Mouse (Mus musculus) embryonic fibroblast, embryonic 13.5 days (primary cell): ENCODE measurements around the gene Pwwp2b. TPM values are rescaled to one million over a fixed set of nuclear protein-coding genes. Genes with fewer than 3 reads are reported as not detected.

ENCODE experiments used
- H3K27ac ChIP-seq: 2 replicates; pipeline ENCODE4 v1.5.1; 2012; ENCODE audit warnings: low read length, control low read depth, inconsistent platforms; ENCODE audit not compliant: insufficient read depth
- H3K4me1 ChIP-seq: 2 replicates; pipeline ENCODE4 v1.6.1; 2011; ENCODE audit warnings: low read length; ENCODE audit not compliant: control insufficient read depth, insufficient read depth
- H3K4me3 ChIP-seq: 2 replicates; pipeline ENCODE4 v1.5.1; 2011; ENCODE audit warnings: mild to moderate bottlenecking, control low read depth, low read length; ENCODE audit not compliant: insufficient read depth
- CTCF ChIP-seq: IDR thresholded peaks from 2 replicates; pipeline ENCODE4 v1.5.1; 2011; ENCODE audit warnings: mild to moderate bottlenecking, control low read depth, low read length, moderate library complexity, borderline replicate concordance; ENCODE audit not compliant: insufficient read depth
- POLR2A ChIP-seq: IDR thresholded peaks from 2 replicates; pipeline ENCODE4 v1.6.1; 2011; ENCODE audit warnings: low read depth, mild to moderate bottlenecking, control low read depth, low read length, moderate library complexity
- polyA plus RNA-seq: library from polyadenylated mRNA; stranded (reverse); fragments of >200 nt; gene quantifications from 2 replicates; pipeline ENCODE4 v1.2.4, GENCODE M21; 2011; ENCODE audit warnings: low read depth; ENCODE audit not compliant: missing spikeins, insufficient read length

Pwwp2b gene
- polyA plus RNA-seq, 1 experiment: 8.9 TPM

GRCm38 (mm10) chr7:139288540-139288939 lies 40.3 kb downstream of the Pwwp2b start:
- no peak for TF ChIP-seq CTCF
- no peak for TF ChIP-seq POLR2A
- H3K27ac ChIP-seq: no peak overlapping the region
- H3K4me3 ChIP-seq: no peak overlapping the region
- peaks cover 8% of the 10 kb centered on the region for H3K4me1 ChIP-seq

GRCm38 (mm10) chr7:139293350-139293749 lies 45.1 kb downstream of the Pwwp2b start:
- Histone ChIP-seq H3K27ac (no peak overlapping the region), H3K4me1 (0 out of 2 replicates have a peak, but pooled peaks cover 2% of the 10 kb centered on the region), H3K4me3 (no peak overlapping the region)
- no peak for TF ChIP-seq CTCF
- no peak for TF ChIP-seq POLR2A

DNA sequence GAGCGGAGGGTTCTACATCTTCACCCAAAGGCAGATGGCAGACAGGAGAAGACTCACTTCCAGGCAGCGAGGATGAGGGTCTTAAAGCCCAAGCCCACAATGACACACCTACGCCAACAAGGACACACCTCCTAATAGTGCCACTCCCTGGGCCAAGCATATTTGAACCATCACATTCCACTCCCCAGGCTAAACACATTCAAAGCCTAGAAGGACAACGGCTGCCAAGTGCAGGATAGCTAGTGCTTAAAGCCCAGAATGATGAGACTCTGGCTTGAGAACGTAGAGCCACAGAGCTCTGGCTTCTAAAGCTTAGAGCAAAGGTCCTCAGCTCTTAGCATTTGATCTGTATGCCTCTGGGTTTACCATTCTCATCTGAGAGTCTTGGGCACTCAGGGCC lies 45.8 kb downstream of the Pwwp2b start:
- H3K27ac ChIP-seq: no peak overlapping the region
- TF ChIP-seq POLR2A (no peak), CTCF (no peak)

GRCm38 (mm10) chr7:139295653-139296052 lies 47.4 kb downstream of the Pwwp2b start:
- TF ChIP-seq POLR2A: no peak
- TF ChIP-seq CTCF: no peak
- no peak overlapping the region for H3K4me3 ChIP-seq
- H3K4me1 ChIP-seq: 0 out of 2 replicates have a peak, but pooled peaks cover 2% of the 10 kb centered on the region
- no peak overlapping the region for H3K27ac ChIP-seq

More for the DNA sequence above, 45.8 kb downstream of the Pwwp2b start:
- Histone ChIP-seq H3K4me1 (0 out of 2 replicates have a peak, but pooled peaks cover 2% of the 10 kb centered on the region), H3K4me3 (no peak overlapping the region)

DNA sequence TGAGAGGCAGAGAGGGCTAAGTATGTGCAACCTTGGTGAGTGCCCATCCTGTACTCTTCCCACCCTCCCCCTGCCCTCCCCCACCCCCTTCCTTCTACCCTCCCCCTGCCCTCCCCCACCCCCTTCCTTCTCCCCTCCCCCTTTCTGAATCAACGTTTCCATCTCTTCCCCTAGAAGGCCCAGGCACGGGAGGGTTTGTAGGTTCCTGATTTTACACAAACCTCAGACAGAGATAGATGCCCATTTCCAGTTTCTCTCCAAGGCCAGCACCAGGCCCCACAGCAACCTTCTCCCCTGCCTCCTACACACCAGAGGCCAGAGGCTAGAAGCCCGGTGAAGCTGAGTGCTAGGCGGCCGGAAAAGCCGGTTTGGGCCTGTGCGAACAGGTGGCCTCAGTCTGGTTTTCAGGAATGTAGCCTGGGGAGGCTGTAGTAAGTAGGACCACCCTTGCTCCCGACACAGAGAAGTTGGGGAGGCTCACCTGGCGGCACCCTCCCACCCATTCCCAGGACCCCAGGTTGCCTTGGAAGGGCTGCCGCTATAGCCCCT lies 48.3 kb downstream of the Pwwp2b start:
- TF ChIP-seq POLR2A (no peak), CTCF (no peak)
- H3K4me1 ChIP-seq: 0 out of 2 replicates have a peak, but pooled peaks cover 2% of the 10 kb centered on the region

DNA sequence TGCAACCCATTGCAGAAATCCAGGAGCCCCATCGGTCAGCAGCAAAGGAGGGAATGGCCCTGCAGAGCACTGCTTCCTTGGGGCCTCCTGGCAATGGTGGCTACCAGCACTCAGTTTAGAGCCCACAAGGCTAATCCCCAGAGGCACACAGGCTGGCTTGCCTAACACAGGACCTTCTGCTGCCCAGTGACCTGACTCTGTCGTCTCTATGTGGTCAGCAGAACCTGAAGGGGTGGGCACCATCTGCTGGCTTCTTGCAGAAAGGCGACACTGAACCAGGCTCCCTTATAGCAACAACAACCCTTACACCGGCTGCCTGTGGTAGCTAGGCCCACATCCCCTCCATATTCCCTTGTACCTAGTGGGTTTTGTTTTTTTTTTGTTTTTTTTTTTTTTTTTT lies 50.2 kb downstream of the Pwwp2b start:
- 0 out of 2 replicates have a peak, but pooled peaks cover 2% of the 10 kb centered on the region for H3K4me1 ChIP-seq
- TF ChIP-seq POLR2A: no peak
- TF ChIP-seq CTCF: peak; percentile 59; the same call in 1 of the 2 replicates
- H3K27ac ChIP-seq: no peak overlapping the region

More for the DNA sequence above, 48.3 kb downstream of the Pwwp2b start:
- H3K4me3 ChIP-seq: no peak overlapping the region
- H3K27ac ChIP-seq: no peak overlapping the region

GRCm38 (mm10) chr7:139299424-139299823 lies 51.1 kb downstream of the Pwwp2b start:
- Histone ChIP-seq H3K4me1 (0 out of 2 replicates have a peak, but pooled peaks cover 2% of the 10 kb centered on the region), H3K4me3 (no peak overlapping the region), H3K27ac (no peak overlapping the region)
- peak; percentile 95 for TF ChIP-seq CTCF
- no peak for TF ChIP-seq POLR2A

More for the DNA sequence above, 50.2 kb downstream of the Pwwp2b start:
- H3K4me3 ChIP-seq: no peak overlapping the region

GRCm38 (mm10) chr7:139300423-139300822 lies 52.1 kb downstream of the Pwwp2b start:
- TF ChIP-seq CTCF: no peak
- TF ChIP-seq POLR2A: no peak
- no peak overlapping the region for H3K27ac ChIP-seq
- no peak overlapping the region for H3K4me3 ChIP-seq
- H3K4me1 ChIP-seq: 0 out of 2 replicates have a peak, but pooled peaks cover 1% of the 10 kb centered on the region

- no peak for TF ChIP-seq POLR2A
- TF ChIP-seq CTCF: no peak
- no peak overlapping the region for H3K27ac ChIP-seq
- no peaks in the 10 kb centered on the region for H3K4me1 ChIP-seq
- no peak overlapping the region for H3K4me3 ChIP-seq
Observed at GRCm38 (mm10) chr7:139301505-139301904, 53.2 kb downstream of the Pwwp2b start.

DNA sequence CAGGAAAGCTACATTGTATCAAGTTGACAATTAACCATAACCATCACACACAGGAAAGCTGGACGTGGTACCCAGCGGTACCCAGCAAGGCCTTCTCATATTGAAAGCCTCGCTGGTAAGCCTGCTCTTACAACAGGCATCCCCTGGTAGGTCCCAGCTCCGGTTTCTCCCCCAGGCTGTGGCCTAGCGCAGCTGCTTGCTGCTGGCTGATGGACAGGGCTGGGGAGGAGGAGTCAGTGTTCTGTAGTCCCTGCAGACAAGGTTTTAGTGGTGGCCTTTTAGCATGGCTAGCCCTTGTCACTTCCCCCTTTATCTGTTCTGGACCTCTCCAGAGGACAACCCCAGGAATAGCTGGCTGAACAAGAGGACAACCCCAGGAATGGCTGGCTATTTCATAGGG lies 54.0 kb downstream of the Pwwp2b start:
- TF ChIP-seq POLR2A (no peak), CTCF (no peak)

More for the DNA sequence above, 54.0 kb downstream of the Pwwp2b start:
- Histone ChIP-seq H3K4me3 (no peak overlapping the region), H3K27ac (no peak overlapping the region), H3K4me1 (no peaks in the 10 kb centered on the region)
